Mouse (Mus musculus) liver, embryonic 13.5 days (tissue): ENCODE measurements around the gene Itgbl1. TPM values are rescaled to one million over a fixed set of nuclear protein-coding genes. Genes with fewer than 3 reads are reported as not detected.

Experiments
- ATAC-seq: fragments of 200-750 bp; cut with Nextera tagmentation; 2 replicates; pipeline ENCODE4 v1.8.0; 2017; ENCODE audit warnings: low read depth, mild to moderate bottlenecking, moderate number of reproducible peaks, moderate library complexity
- DNase-seq: peaks from one replicate; pipeline ENCODE4 v3.0.0; 2022
- H3K27ac ChIP-seq: fragments of 300-500 bp; sonication (generic); 2 replicates; pipeline ENCODE4 v1.5.1; 2015; ENCODE audit warnings: moderate library complexity, mild to moderate bottlenecking, inconsistent platforms
- H3K27me3 ChIP-seq: fragments of 300-500 bp; sonication (generic); 2 replicates; pipeline ENCODE4 v1.6.1; 2015; ENCODE audit warnings: mild to moderate bottlenecking, inconsistent platforms
- H3K36me3 ChIP-seq: fragments of 300-500 bp; sonication (generic); 2 replicates; pipeline ENCODE4 v1.6.1; 2015; ENCODE audit warnings: mild to moderate bottlenecking, inconsistent platforms
- H3K4me1 ChIP-seq: fragments of 300-500 bp; sonication (generic); replicated peaks from 2 replicates; pipeline ENCODE4 v1.6.1; 2015; ENCODE audit warnings: inconsistent platforms
- H3K4me2 ChIP-seq: fragments of 300-500 bp; sonication (generic); 2 replicates; pipeline ENCODE4 v1.6.1; 2015; ENCODE audit warnings: inconsistent platforms, mild to moderate bottlenecking, moderate library complexity
- H3K4me3 ChIP-seq: fragments of 300-500 bp; sonication (generic); replicated peaks from 2 replicates; pipeline ENCODE4 v1.5.1; 2015; ENCODE audit warnings: mild to moderate bottlenecking, inconsistent platforms
- H3K9ac ChIP-seq: fragments of 300-500 bp; sonication (generic); 2 replicates; pipeline ENCODE4 v1.6.1; 2015; ENCODE audit warnings: mild to moderate bottlenecking, inconsistent platforms
- H3K9me3 ChIP-seq: fragments of 300-500 bp; sonication (generic); replicated peaks from 2 replicates; pipeline ENCODE4 v1.6.1; 2016; ENCODE audit warnings: inconsistent platforms
- WGBS: fragments of 180-500 bp; shearing (Covaris S2); methylation state at CpG from one replicate; pipeline ENCODE4 v1.1.7; 2015; ENCODE audit not compliant: insufficient replicate concordance; 5-methylcytosine and 5-hydroxymethylcytosine counted together
- polyA plus RNA-seq: library from polyadenylated mRNA; unstranded; fragments of >200 nt; fragmentation: Nextera tagmentation; extraction: Ambion mirVana; gene quantifications from 2 replicates; pipeline ENCODE4 v1.2.1, GENCODE M21; 2015

Itgbl1 gene
- polyA plus RNA-seq, 1 experiment from 2014 or later: 0.03 TPM

GRCm38 (mm10) chr14:123751017-123751416 is 91.2 kb downstream of the Itgbl1 start:
- DNase-seq (no peak), ATAC-seq (no peak)
- Histone ChIP-seq H3K4me1 (no peaks in the 10 kb centered on the region), H3K4me2 (no peak overlapping the region), H3K9me3 (no peaks in the 10 kb centered on the region), H3K27me3 (no peaks in the 10 kb centered on the region), H3K36me3 (no peaks in the 10 kb centered on the region), H3K27ac (no peak overlapping the region), H3K9ac (no peak overlapping the region), H3K4me3 (no peak overlapping the region)
- WGBS: 30% methylated on average over 1 of the region's 1 CpGs

GRCm38 (mm10) chr14:123759534-123759933 is 99.8 kb downstream of the Itgbl1 start:
- no peak overlapping the region for H3K9ac ChIP-seq
- H3K27ac ChIP-seq: no peak overlapping the region
- H3K9me3 ChIP-seq: no peaks in the 10 kb centered on the region
- DNase-seq (no peak), ATAC-seq (no peak)
- H3K4me2 ChIP-seq: no peak overlapping the region
- no peak overlapping the region for H3K4me3 ChIP-seq
- WGBS: 38% methylated on average over 1 of the region's 1 CpGs
- H3K36me3 ChIP-seq: no peaks in the 10 kb centered on the region
- no peaks in the 10 kb centered on the region for H3K27me3 ChIP-seq
- H3K4me1 ChIP-seq: no peaks in the 10 kb centered on the region

DNA sequence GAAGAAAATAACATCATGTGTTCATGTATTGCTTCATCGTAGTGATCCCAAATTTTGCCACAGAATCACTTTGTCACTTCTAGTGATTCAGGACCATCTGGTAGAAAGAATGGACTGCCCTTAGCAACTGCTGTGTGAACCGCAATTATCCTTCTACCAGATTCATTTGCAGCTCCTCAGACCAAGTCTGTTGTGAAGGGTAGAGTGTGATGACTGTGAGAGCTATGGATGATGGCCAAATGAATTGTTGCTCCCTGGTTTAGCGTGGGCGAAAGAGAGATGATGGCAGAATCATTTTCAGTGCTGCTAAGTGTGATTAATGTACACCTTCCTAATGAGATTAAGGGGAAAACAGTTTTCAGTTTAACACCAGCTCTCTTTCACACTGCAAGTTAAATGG is 100.3 kb downstream of the Itgbl1 start:
- ATAC-seq (no peak), DNase-seq (no peak)
- no peaks in the 10 kb centered on the region for H3K36me3 ChIP-seq
- no peaks in the 10 kb centered on the region for H3K4me1 ChIP-seq
- no peak overlapping the region for H3K9ac ChIP-seq
- no peak overlapping the region for H3K4me2 ChIP-seq
- 55% methylated on average over 4 of the region's 4 CpGs for WGBS
- H3K9me3 ChIP-seq: no peaks in the 10 kb centered on the region
- no peak overlapping the region for H3K27ac ChIP-seq
- H3K4me3 ChIP-seq: no peak overlapping the region
- no peaks in the 10 kb centered on the region for H3K27me3 ChIP-seq

- DNase-seq (no peak), ATAC-seq (no peak)
- no peaks in the 10 kb centered on the region for H3K27me3 ChIP-seq
- no peak overlapping the region for H3K27ac ChIP-seq
- no peak overlapping the region for H3K4me3 ChIP-seq
- H3K4me2 ChIP-seq: no peak overlapping the region
- no peak overlapping the region for H3K9ac ChIP-seq
- H3K36me3 ChIP-seq: no peaks in the 10 kb centered on the region
- no peaks in the 10 kb centered on the region; the same call in 1 of the 2 replicates for H3K9me3 ChIP-seq
- no peaks in the 10 kb centered on the region for H3K4me1 ChIP-seq
Measured at GRCm38 (mm10) chr14:123801744-123802143, 142.0 kb downstream of the Itgbl1 start.

DNA sequence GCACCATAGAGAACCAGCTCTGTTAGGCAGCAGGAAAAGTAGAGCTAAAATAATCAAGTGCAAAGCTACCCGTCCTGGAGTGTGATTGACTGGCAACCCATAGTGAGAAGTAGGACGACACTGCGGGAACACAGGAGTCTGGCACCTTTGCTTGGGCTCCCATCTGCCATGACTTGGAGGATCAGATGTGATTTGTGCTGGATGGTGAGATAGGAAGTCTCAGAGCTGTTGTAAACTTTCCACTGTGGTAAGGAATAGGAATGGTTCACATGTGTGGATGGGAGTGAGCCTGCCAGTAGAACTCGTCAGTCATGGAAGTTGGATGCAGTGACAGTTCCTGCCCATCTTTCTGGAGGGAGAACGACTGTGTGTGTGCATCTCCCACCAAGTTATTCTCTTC is 177.9 kb downstream of the Itgbl1 start:
- no peak for ATAC-seq
- 63% methylated on average over 5 of the region's 5 CpGs for WGBS

DNA sequence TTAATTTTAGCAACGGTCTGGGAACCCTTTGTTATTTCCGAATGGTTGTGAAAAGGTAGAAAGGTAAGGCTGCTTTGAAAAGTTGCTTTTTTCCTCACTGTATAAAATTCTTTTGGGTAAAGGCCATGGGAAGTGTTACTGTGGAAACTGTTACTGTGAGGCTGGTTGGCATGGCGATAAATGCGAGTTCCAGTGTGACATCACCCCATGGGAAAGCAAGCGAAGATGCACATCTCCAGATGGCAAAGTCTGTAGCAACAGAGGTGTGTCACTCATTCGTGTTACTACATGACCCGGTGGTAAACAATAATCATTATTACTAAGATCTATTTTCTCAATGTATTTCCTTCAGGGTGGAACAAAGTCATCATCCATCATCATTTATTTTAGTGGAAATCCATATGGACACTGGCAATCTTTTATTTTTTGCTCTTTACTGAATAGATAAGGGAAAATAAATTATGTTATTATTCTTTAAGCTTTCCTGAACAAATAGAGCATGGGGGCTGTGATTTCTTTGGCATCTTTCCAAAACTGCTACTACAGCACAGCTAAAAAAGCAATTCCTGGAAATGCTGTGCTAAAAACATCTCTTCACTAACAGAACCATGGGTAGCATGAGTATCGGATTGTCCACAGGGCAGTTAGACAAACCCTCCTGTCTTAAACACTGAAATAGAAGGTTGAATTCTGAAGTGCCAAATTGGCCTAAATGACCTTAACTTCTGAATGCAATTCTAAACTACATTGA is 184.1 kb downstream of the Itgbl1 start:
- no peaks in the 10 kb centered on the region for H3K4me1 ChIP-seq
- no peaks in the 10 kb centered on the region for H3K9me3 ChIP-seq
- no peak overlapping the region for H3K4me2 ChIP-seq
- H3K27me3 ChIP-seq: no peaks in the 10 kb centered on the region
- 60% methylated on average over 8 of the region's 8 CpGs for WGBS
- H3K36me3 ChIP-seq: no peaks in the 10 kb centered on the region
- H3K9ac ChIP-seq: no peak overlapping the region
- no peak overlapping the region for H3K4me3 ChIP-seq
- no peak overlapping the region for H3K27ac ChIP-seq
- DNase-seq: no peak
- ATAC-seq: no peak

More for the DNA sequence above, 177.9 kb downstream of the Itgbl1 start:
- Histone ChIP-seq H3K4me2 (no peak overlapping the region), H3K27ac (no peak overlapping the region), H3K4me3 (no peak overlapping the region), H3K4me1 (no peaks in the 10 kb centered on the region), H3K9ac (no peak overlapping the region), H3K36me3 (no peaks in the 10 kb centered on the region), H3K9me3 (no peaks in the 10 kb centered on the region; the same call in 1 of the 2 replicates), H3K27me3 (no peaks in the 10 kb centered on the region)
- DNase-seq: no peak

GRCm38 (mm10) chr14:123864531-123864930 is 204.8 kb downstream of the Itgbl1 start:
- no peaks in the 10 kb centered on the region for H3K4me1 ChIP-seq
- no peak overlapping the region for H3K27ac ChIP-seq
- no peak overlapping the region for H3K9ac ChIP-seq
- 41% methylated on average over 1 of the region's 1 CpGs for WGBS
- H3K36me3 ChIP-seq: no peaks in the 10 kb centered on the region
- ATAC-seq (no peak), DNase-seq (no peak)
- no peak overlapping the region for H3K4me3 ChIP-seq
- H3K4me2 ChIP-seq: no peak overlapping the region
- H3K27me3 ChIP-seq: no peaks in the 10 kb centered on the region
- no peaks in the 10 kb centered on the region for H3K9me3 ChIP-seq

- Histone ChIP-seq H3K4me1 (no peaks in the 10 kb centered on the region), H3K36me3 (no peaks in the 10 kb centered on the region), H3K9me3 (no peaks in the 10 kb centered on the region), H3K4me2 (no peak overlapping the region), H3K9ac (no peak overlapping the region), H3K27ac (no peak overlapping the region), H3K27me3 (no peaks in the 10 kb centered on the region), H3K4me3 (no peak overlapping the region)
- WGBS: 21% methylated on average over 6 of the region's 6 CpGs
- ATAC-seq (no peak), DNase-seq (no peak)
Measured at GRCm38 (mm10) chr14:123865779-123866726, 206.3 kb downstream of the Itgbl1 start.

DNA sequence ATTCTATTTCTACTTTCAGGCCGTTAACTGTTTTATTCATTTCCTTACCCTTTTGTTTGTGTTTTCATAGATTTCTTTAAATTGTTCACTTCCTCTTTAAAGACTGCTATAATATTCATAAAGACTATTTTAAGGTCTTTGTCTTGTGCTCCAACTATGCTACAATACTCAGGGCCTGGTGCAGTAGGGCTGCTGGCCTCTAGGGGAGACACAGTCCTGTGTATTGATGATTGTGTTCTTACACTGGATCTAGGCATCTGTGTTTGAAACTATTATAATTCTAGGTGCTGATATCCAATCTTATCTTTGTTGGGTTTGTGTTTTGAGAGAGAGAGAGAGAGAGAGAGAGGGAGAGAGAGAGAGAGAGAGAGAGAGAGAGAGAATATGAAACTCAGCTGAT is 268.1 kb downstream of the Itgbl1 start:
- ATAC-seq: no peak
- Histone ChIP-seq H3K4me3 (no peak overlapping the region), H3K4me2 (no peak overlapping the region), H3K9ac (no peak overlapping the region), H3K27ac (no peak overlapping the region), H3K9me3 (no peaks in the 10 kb centered on the region), H3K36me3 (no peaks in the 10 kb centered on the region), H3K27me3 (no peaks in the 10 kb centered on the region), H3K4me1 (no peaks in the 10 kb centered on the region)
- no peak for DNase-seq
- WGBS: 56% methylated on average over 1 of the region's 1 CpGs

DNA sequence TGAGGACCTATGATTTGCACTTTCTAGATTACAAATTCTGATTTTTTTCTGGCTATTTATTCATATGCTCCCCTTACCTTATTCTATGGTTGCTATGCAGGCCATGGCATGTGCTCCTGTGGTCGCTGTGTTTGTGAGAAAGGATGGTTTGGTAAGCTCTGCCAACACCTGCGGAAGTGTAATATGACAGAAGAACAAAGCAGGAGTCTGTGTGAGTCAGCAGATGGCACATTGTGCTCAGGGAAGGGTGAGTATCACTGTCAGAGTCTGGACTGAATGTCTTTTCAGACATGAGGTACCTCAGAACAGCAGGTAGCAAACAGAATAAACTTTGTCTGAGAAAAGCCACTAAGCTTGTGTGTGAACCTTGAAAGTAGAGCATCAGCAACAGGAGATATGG is 306.8 kb downstream of the Itgbl1 start:
- Histone ChIP-seq H3K4me2 (no peak overlapping the region), H3K4me1 (no peaks in the 10 kb centered on the region), H3K9ac (no peak overlapping the region), H3K4me3 (no peak overlapping the region), H3K36me3 (no peaks in the 10 kb centered on the region), H3K27ac (no peak overlapping the region), H3K27me3 (no peaks in the 10 kb centered on the region), H3K9me3 (no peaks in the 10 kb centered on the region)
- WGBS: 44% methylated on average over 2 of the region's 2 CpGs
- DNase-seq (no peak), ATAC-seq (no peak)

DNA sequence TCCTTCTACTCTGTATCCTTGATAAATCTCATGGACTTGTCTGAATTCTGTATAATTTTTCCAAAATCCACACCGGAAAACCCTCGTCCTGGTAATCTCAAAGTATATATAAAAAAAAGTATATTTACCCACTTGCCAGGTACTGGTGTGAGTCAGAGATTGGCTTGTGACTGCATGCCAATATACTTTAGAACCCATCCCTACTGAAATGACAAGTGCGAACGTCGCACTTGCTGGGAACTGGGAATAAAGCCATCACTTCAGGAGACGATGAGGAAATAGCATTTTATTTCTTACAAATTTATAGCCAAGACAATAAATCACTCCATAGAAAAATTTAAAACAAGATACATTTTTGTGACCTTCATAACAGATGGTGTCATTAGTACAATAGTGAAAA is 308.2 kb downstream of the Itgbl1 start:
- DNase-seq (no peak), ATAC-seq (no peak)
- no peak overlapping the region for H3K4me3 ChIP-seq
- no peaks in the 10 kb centered on the region for H3K27me3 ChIP-seq
- no peak overlapping the region for H3K4me2 ChIP-seq
- H3K9ac ChIP-seq: no peak overlapping the region
- 83% methylated on average over 6 of the region's 6 CpGs for WGBS
- no peaks in the 10 kb centered on the region for H3K9me3 ChIP-seq
- H3K27ac ChIP-seq: no peak overlapping the region
- no peaks in the 10 kb centered on the region for H3K4me1 ChIP-seq
- H3K36me3 ChIP-seq: no peaks in the 10 kb centered on the region
